In genomic region chr8:22134078-22134749, GRCm38 (mm10) we compare ENCODE assay signal across 19 mouse cellular contexts. TPM values are rescaled to one million over a fixed set of nuclear protein-coding genes. Genes with fewer than 3 reads are reported as not detected.
DNase-seq lines count a peak whose midpoint lies in the region; ATAC-seq and TF ChIP-seq lines count a peak whose summit lies in the region.
"Had no signal": no experiment of that assay in that cellular context is flagged by ENCODE, and none has a peak within 500 bp of the region (broad histone marks: within the 10 kb centered on the region; RNA-seq: fewer than 3 reads in every experiment).

No protein-coding gene starts in this region.

- WGBS in embryonic facial prominence, embryonic 13.5 days: 95% methylated on average over 7 of the region's 7 CpGs
- 89% methylated on average over 7 of the region's 7 CpGs for WGBS in embryonic facial prominence, embryonic 10.5 days
- WGBS in lung, embryonic 15.5 days: 87% methylated on average over 7 of the region's 7 CpGs
- 71% methylated on average over 7 of the region's 7 CpGs for WGBS in liver, postnatal 0 days (ENCODE audit: insufficient replicate concordance)
- WGBS in cerebellum, adult 2 months: 94% methylated on average over 7 of the region's 7 CpGs

- no peaks in the 10 kb centered on the region for H3K9me3 ChIP-seq in embryonic facial prominence, embryonic 13.5 days
- H3K9me3 ChIP-seq in embryonic facial prominence, embryonic 10.5 days: no peaks in the 10 kb centered on the region
- H3K9me3 ChIP-seq in lung, embryonic 15.5 days: no peaks in the 10 kb centered on the region
- no peaks in the 10 kb centered on the region for H3K9me3 ChIP-seq in liver, postnatal 0 days (ENCODE audit: low read length)
- H3K9me3 ChIP-seq: embryonic facial prominence, embryonic 12.5 days; limb, embryonic 12.5 days; midbrain, embryonic 13.5 days had no signal

- TF ChIP-seq CTCF in liver, postnatal 0 days (IDR thresholded peaks at IDR 0.05; ENCODE audit: low read depth): no peak
- no peak for TF ChIP-seq CTCF in cerebellum, adult 2 months (IDR thresholded peaks at IDR 0.05; ENCODE audit: borderline replicate concordance, insufficient read depth, low read depth, low read length)

- H3K9ac ChIP-seq in embryonic facial prominence, embryonic 13.5 days: no peak overlapping the region
- H3K9ac ChIP-seq in lung, embryonic 15.5 days: no peak overlapping the region
- H3K9ac ChIP-seq in liver, postnatal 0 days (replicated peaks): no peak overlapping the region; the same call in 1 of the 2 replicates
- H3K9ac ChIP-seq: embryonic facial prominence, embryonic 12.5 days; limb, embryonic 12.5 days; midbrain, embryonic 13.5 days had no signal

- H3K4me3 ChIP-seq in embryonic facial prominence, embryonic 13.5 days: no peak overlapping the region
- H3K4me3 ChIP-seq in embryonic facial prominence, embryonic 10.5 days: no peak overlapping the region
- H3K4me3 ChIP-seq in lung, embryonic 15.5 days: no peak overlapping the region
- H3K4me3 ChIP-seq in liver, postnatal 0 days (ENCODE audit: low read depth, low read length): no peak overlapping the region
- no peak overlapping the region for H3K4me3 ChIP-seq in cerebellum, adult 2 months (replicated peaks; ENCODE audit: insufficient read depth, low read depth, low read length)
- H3K4me3 ChIP-seq: embryonic facial prominence, embryonic 12.5 days; limb, embryonic 12.5 days; midbrain, embryonic 13.5 days had no signal

- ATAC-seq in embryonic facial prominence, embryonic 13.5 days (ENCODE audit: insufficient number of reproducible peaks, insufficient read depth, low FRiP score, low TSS enrichment, low read depth): 0 out of 2 replicates have a peak, but pooled peaks have one; percentile 37
- ATAC-seq in lung, embryonic 15.5 days (ENCODE audit: borderline replicate concordance, extremely low read depth, low FRiP score, low TSS enrichment): peak; percentile 46; the same call in 1 of the 2 replicates
- ATAC-seq in erythroblast, adult 5-6 weeks (replicated peaks; ENCODE audit: low FRiP score, poor library complexity, severe bottlenecking): peak; percentile 100
- peak; percentile 99 for ATAC-seq in liver, postnatal 0 days
- ATAC-seq: forebrain, embryonic 16.5 days; midbrain, embryonic 13.5 days had no signal

- no peaks in the 10 kb centered on the region for H3K4me1 ChIP-seq in embryonic facial prominence, embryonic 13.5 days
- H3K4me1 ChIP-seq in embryonic facial prominence, embryonic 10.5 days: no peaks in the 10 kb centered on the region
- no peaks in the 10 kb centered on the region for H3K4me1 ChIP-seq in lung, embryonic 15.5 days
- peaks cover 9% of the 10 kb centered on the region for H3K4me1 ChIP-seq in liver, postnatal 0 days (ENCODE audit: insufficient read depth)
- no peaks in the 10 kb centered on the region for H3K4me1 ChIP-seq in cerebellum, adult 2 months (ENCODE audit: control insufficient read depth, insufficient read depth, low read length)
- H3K4me1 ChIP-seq: embryonic facial prominence, embryonic 12.5 days; limb, embryonic 12.5 days; midbrain, embryonic 13.5 days had no signal

- no peaks in the 10 kb centered on the region for H3K27me3 ChIP-seq in embryonic facial prominence, embryonic 13.5 days
- no peaks in the 10 kb centered on the region for H3K27me3 ChIP-seq in embryonic facial prominence, embryonic 10.5 days (replicated peaks; ENCODE audit: low read depth, poor library complexity, severe bottlenecking)
- H3K27me3 ChIP-seq in lung, embryonic 15.5 days: no peaks in the 10 kb centered on the region
- H3K27me3 ChIP-seq in liver, postnatal 0 days (ENCODE audit: insufficient read depth, low read length): no peaks in the 10 kb centered on the region
- H3K27me3 ChIP-seq in cerebellum, adult 2 months (ENCODE audit: control insufficient read depth, insufficient read depth, low read length): no peaks in the 10 kb centered on the region
- H3K27me3 ChIP-seq: CH12.LX; embryonic facial prominence, embryonic 12.5 days; limb, embryonic 12.5 days; midbrain, embryonic 13.5 days had no signal

- TF ChIP-seq POLR2A in cerebellum, adult 2 months (IDR thresholded peaks at IDR 0.05; ENCODE audit: borderline replicate concordance, insufficient read depth, low read length): no peak

- no peak overlapping the region for H3K27ac ChIP-seq in embryonic facial prominence, embryonic 13.5 days
- H3K27ac ChIP-seq in embryonic facial prominence, embryonic 10.5 days (replicated peaks): no peak overlapping the region
- no peak overlapping the region for H3K27ac ChIP-seq in lung, embryonic 15.5 days
- H3K27ac ChIP-seq in liver, postnatal 0 days (ENCODE audit: low read depth): peak overlapping the region; percentile 67
- no peak overlapping the region for H3K27ac ChIP-seq in cerebellum, adult 2 months (ENCODE audit: insufficient read depth, low read length)
- H3K27ac ChIP-seq: embryonic facial prominence, embryonic 12.5 days; limb, embryonic 12.5 days; midbrain, embryonic 13.5 days had no signal

- DNase-seq in embryonic facial prominence, embryonic 10.5 days (ENCODE audit: low spot score): no peak
- no peak for DNase-seq in lung, postnatal 4 days
- peak; percentile 60 for DNase-seq in liver, postnatal 0 days
- DNase-seq in layer of hippocampus, postnatal 14 days (ENCODE audit: low spot score in 2 of 2): no peak
- no peak for DNase-seq in cerebellum, adult 2 months
- DNase-seq: cerebellum, postnatal 10 days; gastrocnemius, postnatal 14 days; kidney, postnatal 14 days; lung, postnatal 10 days; thymus, postnatal 4 days had no signal

- no peak overlapping the region for H3K4me2 ChIP-seq in embryonic facial prominence, embryonic 13.5 days
- no peak overlapping the region for H3K4me2 ChIP-seq in lung, embryonic 15.5 days
- H3K4me2 ChIP-seq in liver, postnatal 0 days (ENCODE audit: low read depth, low read length): peak overlapping the region; percentile 13; the same call in 1 of the 2 replicates
- H3K4me2 ChIP-seq: embryonic facial prominence, embryonic 12.5 days; limb, embryonic 12.5 days; midbrain, embryonic 13.5 days had no signal

- peak; percentile 84 for TF ChIP-seq EP300 in liver, postnatal 0 days (IDR thresholded peaks at IDR 0.05; ENCODE audit: low read depth)

- peaks cover 9% of the 10 kb centered on the region; the same call in 1 of the 2 replicates for H3K36me3 ChIP-seq in embryonic facial prominence, embryonic 13.5 days
- peaks cover 5% of the 10 kb centered on the region; the same call in 1 of the 2 replicates for H3K36me3 ChIP-seq in embryonic facial prominence, embryonic 10.5 days (replicated peaks)
- H3K36me3 ChIP-seq in lung, embryonic 15.5 days: 0 out of 2 replicates have a peak, but pooled peaks cover 11% of the 10 kb centered on the region
- H3K36me3 ChIP-seq in liver, postnatal 0 days (replicated peaks; ENCODE audit: insufficient read depth, low read length): 0 out of 2 replicates have a peak, but pooled peaks cover 5% of the 10 kb centered on the region
- H3K36me3 ChIP-seq: limb, embryonic 12.5 days had no signal

RNA-seq across cellular contexts. Expression of gene Nek5, which starts 9.4 kb away (rescaled TPM):
- 0.17 TPM in 1 of 2 replicates, not detected in the other for polyA plus RNA-seq in embryonic facial prominence, embryonic 13.5 days (2015; fragmentation: Nextera tagmentation; extraction: Ambion mirVana)
- polyA plus RNA-seq in embryonic facial prominence, embryonic 10.5 days (2016; fragmentation: Nextera tagmentation; extraction: Ambion mirVana): 0.15 TPM in 1 of 2 replicates, not detected in the other
- polyA plus RNA-seq in lung, embryonic 15.5 days (2015; fragmentation: Nextera tagmentation; extraction: Ambion mirVana): 1.0 TPM in 2 replicates
- not detected in 2 replicates for total RNA-seq in erythroblast, adult 5-6 weeks (2015; ENCODE audit: low replicate concordance)
- total RNA-seq in erythroblast, adult 5-6 weeks (2017; ENCODE audit: low replicate concordance): 0.68 TPM in 1 of 2 replicates, not detected in the other
- 0.12 and 0.26 TPM in 2 replicates for polyA plus RNA-seq in liver, postnatal 0 days (2015; fragmentation: Nextera tagmentation; extraction: Ambion mirVana)
- 1 to 10 TPM in 1 of 2 experiments, under 1 TPM in 1; 0.81 to 1.2 TPM for total RNA-seq in layer of hippocampus, postnatal 14 days (2021)
- polyA plus RNA-seq in cerebellum, adult 2 months (2012; rRNA removed): 0.33 and 0.67 TPM in 2 replicates
- total RNA-seq: CH12.LX; gastrocnemius, postnatal 14 days; left cerebral cortex, adult 18-20 months had no signal

RNA-seq across cellular contexts. Expression of gene Nek3, which starts 32.0 kb away (rescaled TPM):
- polyA plus RNA-seq in embryonic facial prominence, embryonic 13.5 days (2015; fragmentation: Nextera tagmentation; extraction: Ambion mirVana): 4.1 and 5.6 TPM in 2 replicates
- polyA plus RNA-seq in embryonic facial prominence, embryonic 10.5 days (2016; fragmentation: Nextera tagmentation; extraction: Ambion mirVana): 6.8 and 7.3 TPM in 2 replicates
- polyA plus RNA-seq in lung, embryonic 15.5 days (2015; fragmentation: Nextera tagmentation; extraction: Ambion mirVana): 5.0 and 6.0 TPM in 2 replicates
- total RNA-seq in erythroblast, adult 5-6 weeks (2015; ENCODE audit: low replicate concordance): 4.4 and 7.1 TPM in 2 replicates
- 5.9 and 7.7 TPM in 2 replicates for total RNA-seq in erythroblast, adult 5-6 weeks (2017; ENCODE audit: low replicate concordance)
- polyA plus RNA-seq in liver, postnatal 0 days (2015; fragmentation: Nextera tagmentation; extraction: Ambion mirVana): 0.96 and 1.2 TPM in 2 replicates
- 1 to 10 TPM; 2.5 to 4.0 TPM for total RNA-seq in layer of hippocampus, postnatal 14 days (2021)
- 7.0 and 7.9 TPM in 2 replicates for polyA plus RNA-seq in cerebellum, adult 2 months (2012; rRNA removed)

RNA-seq across cellular contexts. Expression of gene Ckap2, which starts 51.4 kb away (rescaled TPM):
- 50.0 and 53.2 TPM in 2 replicates for polyA plus RNA-seq in embryonic facial prominence, embryonic 13.5 days (2015; fragmentation: Nextera tagmentation; extraction: Ambion mirVana)
- polyA plus RNA-seq in embryonic facial prominence, embryonic 10.5 days (2016; fragmentation: Nextera tagmentation; extraction: Ambion mirVana): 48.6 and 51.9 TPM in 2 replicates
- polyA plus RNA-seq in lung, embryonic 15.5 days (2015; fragmentation: Nextera tagmentation; extraction: Ambion mirVana): 51.8 and 56.0 TPM in 2 replicates
- total RNA-seq in erythroblast, adult 5-6 weeks (2015; ENCODE audit: low replicate concordance): 28.0 and 39.6 TPM in 2 replicates
- 34.1 and 40.0 TPM in 2 replicates for total RNA-seq in erythroblast, adult 5-6 weeks (2017; ENCODE audit: low replicate concordance)
- polyA plus RNA-seq in liver, postnatal 0 days (2015; fragmentation: Nextera tagmentation; extraction: Ambion mirVana): 9.4 and 10.0 TPM in 2 replicates
- total RNA-seq in layer of hippocampus, postnatal 14 days (2021): 1 to 10 TPM; 2.4 to 2.8 TPM
- 0.71 and 1.1 TPM in 2 replicates for polyA plus RNA-seq in cerebellum, adult 2 months (2012; rRNA removed)

RNA-seq across cellular contexts. Expression of gene Vps36, which starts 58.4 kb away (rescaled TPM):
- polyA plus RNA-seq in embryonic facial prominence, embryonic 13.5 days (2015; fragmentation: Nextera tagmentation; extraction: Ambion mirVana): 37.4 and 37.9 TPM in 2 replicates
- polyA plus RNA-seq in embryonic facial prominence, embryonic 10.5 days (2016; fragmentation: Nextera tagmentation; extraction: Ambion mirVana): 41.7 and 44.5 TPM in 2 replicates
- polyA plus RNA-seq in lung, embryonic 15.5 days (2015; fragmentation: Nextera tagmentation; extraction: Ambion mirVana): 43.9 and 47.6 TPM in 2 replicates
- total RNA-seq in erythroblast, adult 5-6 weeks (2015; ENCODE audit: low replicate concordance): 10.0 and 12.3 TPM in 2 replicates
- 8.5 and 11.8 TPM in 2 replicates for total RNA-seq in erythroblast, adult 5-6 weeks (2017; ENCODE audit: low replicate concordance)
- polyA plus RNA-seq in liver, postnatal 0 days (2015; fragmentation: Nextera tagmentation; extraction: Ambion mirVana): 10.4 and 10.6 TPM in 2 replicates
- total RNA-seq in layer of hippocampus, postnatal 14 days (2021): 10 to 100 TPM; 31.6 to 37.6 TPM
- 20.5 and 20.9 TPM in 2 replicates for polyA plus RNA-seq in cerebellum, adult 2 months (2012; rRNA removed)

Comparison
In these comparisons a context has a peak if more than half of its experiments do, and no peak if none do; other contexts are left out.
1. ATAC-seq: peak in every context shown above with its lines; median percentile 100 in erythroblast, adult 5-6 weeks; 99 in liver, postnatal 0 days; 46 in lung, embryonic 15.5 days; 37 in embryonic facial prominence, embryonic 13.5 days.